Mouse (Mus musculus) spleen, adult 2 months (tissue): ENCODE results near the gene Jade2. TPM values are rescaled to one million over a fixed set of nuclear protein-coding genes. Genes with fewer than 3 reads are reported as not detected.
A peak's percentile ranks its signal among the peaks of the same experiment; 100 is the strongest.

ENCODE experiments used
- DNase-seq, 2 experiments: peaks; one replicate each; pipeline versions ENCODE4 v3.0.0 to v3.0.0-alpha.2; 2012 to 2021; ENCODE audit warnings: low spot score in 2 of 2, low read depth in 1 of 2
- H3K27ac ChIP-seq: fragments of 200-500 bp; 2 replicates; pipeline ENCODE4 v1.5.1; 2012; ENCODE audit warnings: low read length, inconsistent platforms; ENCODE audit not compliant: insufficient read depth
- H3K27me3 ChIP-seq: fragments of 200-500 bp; 2 replicates; pipeline ENCODE4 v1.6.1; 2012; ENCODE audit warnings: mild to moderate bottlenecking, moderate library complexity, low read length, inconsistent platforms; ENCODE audit not compliant: control insufficient read depth, insufficient read depth
- H3K36me3 ChIP-seq: fragments of 200-500 bp; 2 replicates; pipeline ENCODE4 v1.6.1; 2012; ENCODE audit warnings: mild to moderate bottlenecking, low read length, inconsistent platforms; ENCODE audit not compliant: control insufficient read depth, insufficient read depth
- H3K4me1 ChIP-seq: fragments of 200-500 bp; 2 replicates; pipeline ENCODE4 v1.6.1; 2011; ENCODE audit warnings: inconsistent platforms; ENCODE audit not compliant: control insufficient read depth, insufficient read depth, insufficient read length
- H3K4me3 ChIP-seq: fragments of 200-500 bp; 2 replicates; pipeline ENCODE4 v1.5.1; 2011; ENCODE audit warnings: mild to moderate bottlenecking, inconsistent platforms; ENCODE audit not compliant: insufficient read depth, insufficient read length; ENCODE audit errors: extremely low read depth
- CTCF ChIP-seq: fragments of 200-500 bp; IDR thresholded peaks from 2 replicates; pipeline ENCODE4 v1.5.1; 2011; ENCODE audit warnings: mild to moderate bottlenecking, inconsistent platforms; ENCODE audit not compliant: insufficient read depth, insufficient read length, insufficient replicate concordance; ENCODE audit errors: extremely low read depth
- POLR2A ChIP-seq: fragments of 200-500 bp; IDR thresholded peaks from 2 replicates; pipeline ENCODE4 v1.6.1; 2011; ENCODE audit warnings: low read depth, low read length, inconsistent platforms
- WGBS: fragments of 180-500 bp; shearing (Covaris S2); methylation state at CpG from one replicate; pipeline ENCODE4 v1.1.7; 2018; 5-methylcytosine and 5-hydroxymethylcytosine counted together
- polyA plus RNA-seq: library from polyadenylated mRNA; depleted of rRNA; stranded (reverse); fragments of >200 nt; gene quantifications from 2 replicates; pipeline ENCODE4 v1.2.3, GENCODE M21; 2012

Jade2 gene
- polyA plus RNA-seq, 1 experiment: 24.8 TPM

- Histone ChIP-seq H3K4me1 (no peaks in the 10 kb centered on the region), H3K4me3 (no peak overlapping the region), H3K27ac (no peak overlapping the region), H3K27me3 (no peaks in the 10 kb centered on the region), H3K36me3 (no peaks in the 10 kb centered on the region)
- DNase-seq: no peak
- WGBS: 52% methylated on average over 7 of the region's 7 CpGs
- TF ChIP-seq CTCF (no peak), POLR2A (no peak)
These were observed 17.0 kb upstream of the Jade2 start for GRCm38 (mm10) chr11:51874266-51875036.

DNA sequence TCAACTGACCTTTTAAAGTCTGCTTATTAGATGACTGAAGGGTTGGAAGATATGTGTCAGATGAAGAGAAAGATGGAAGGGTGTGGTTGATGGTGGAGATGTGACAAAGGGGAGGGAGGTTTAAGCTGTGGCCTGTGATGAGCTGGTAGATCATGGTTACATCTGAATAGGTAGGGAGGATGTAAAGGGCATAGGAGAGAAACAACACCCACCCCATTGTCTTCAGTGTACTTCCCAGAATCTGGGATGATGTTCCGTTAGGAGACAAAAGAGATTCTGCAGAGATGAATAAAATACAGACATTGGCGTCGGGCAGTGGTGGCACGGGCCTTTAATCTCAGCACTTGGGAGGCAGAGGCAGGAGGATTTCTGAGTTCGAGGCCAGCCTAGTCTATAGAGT lies 15.7 kb upstream of the Jade2 start:
- no peaks in the 10 kb centered on the region for H3K36me3 ChIP-seq
- no peak for DNase-seq
- no peaks in the 10 kb centered on the region for H3K4me1 ChIP-seq
- H3K27ac ChIP-seq: no peak overlapping the region
- no peaks in the 10 kb centered on the region for H3K27me3 ChIP-seq
- TF ChIP-seq CTCF (no peak), POLR2A (no peak)
- 94% methylated on average over 5 of the region's 5 CpGs for WGBS
- no peak overlapping the region for H3K4me3 ChIP-seq

DNA sequence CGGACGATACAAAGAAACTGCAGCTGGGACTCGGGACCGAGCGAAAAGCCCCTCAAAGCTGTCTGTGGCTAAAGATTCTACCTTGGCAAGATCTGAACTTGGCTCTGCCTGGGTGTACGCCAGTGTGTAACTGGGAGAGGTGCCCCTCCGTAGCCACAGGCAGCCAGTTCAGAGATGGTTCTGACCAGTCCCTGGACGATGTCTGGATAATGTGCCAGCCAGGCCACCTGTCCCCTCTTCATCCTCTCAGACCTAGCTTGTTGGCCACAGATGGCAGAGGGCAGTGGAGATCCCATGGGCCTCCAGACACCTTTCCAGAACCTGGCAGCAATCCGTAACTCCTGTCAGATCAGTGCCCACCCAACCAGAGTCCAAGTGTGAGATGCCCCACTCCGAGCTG lies 9.8 kb upstream of the Jade2 start:
- no peaks in the 10 kb centered on the region for H3K27me3 ChIP-seq
- no peak for TF ChIP-seq POLR2A
- no peak for TF ChIP-seq CTCF
- H3K4me3 ChIP-seq: no peak overlapping the region
- DNase-seq: no peak
- H3K36me3 ChIP-seq: no peaks in the 10 kb centered on the region
- H3K4me1 ChIP-seq: no peaks in the 10 kb centered on the region
- 94% methylated on average over 10 of the region's 10 CpGs for WGBS
- H3K27ac ChIP-seq: no peak overlapping the region

- no peaks in the 10 kb centered on the region for H3K36me3 ChIP-seq
- TF ChIP-seq POLR2A: no peak
- no peak for TF ChIP-seq CTCF
- no peaks in the 10 kb centered on the region for H3K27me3 ChIP-seq
- no peaks in the 10 kb centered on the region for H3K4me1 ChIP-seq
- H3K4me3 ChIP-seq: no peak overlapping the region
- WGBS: 79% methylated on average over 3 of the region's 3 CpGs
- DNase-seq: no peak
- no peak overlapping the region for H3K27ac ChIP-seq
These were observed 8.6 kb upstream of the Jade2 start for GRCm38 (mm10) chr11:51866020-51866419.

DNA sequence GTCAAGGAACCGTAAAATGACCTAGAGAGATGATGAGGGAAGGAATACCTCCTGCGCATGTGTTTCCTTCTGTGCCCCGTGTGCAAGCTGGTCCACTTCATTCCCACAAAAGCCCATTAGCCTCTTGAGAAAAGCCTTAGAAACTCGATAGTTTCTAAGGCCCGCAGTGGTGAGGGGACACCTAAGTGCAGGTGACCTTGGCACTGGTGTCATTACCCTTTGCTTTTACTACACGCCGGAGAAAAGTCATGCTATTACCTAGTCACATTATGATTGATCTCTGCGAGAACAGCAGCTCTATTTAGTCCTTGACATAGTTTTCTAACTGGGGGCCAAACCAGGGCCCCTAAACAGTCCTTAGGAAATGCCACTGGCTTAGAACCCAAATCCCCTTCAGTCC lies 3.2 kb upstream of the Jade2 start:
- no peak for DNase-seq
- Histone ChIP-seq H3K27me3 (no peaks in the 10 kb centered on the region), H3K36me3 (no peaks in the 10 kb centered on the region), H3K4me1 (0 out of 2 replicates have a peak, but pooled peaks cover 4% of the 10 kb centered on the region), H3K27ac (no peak overlapping the region), H3K4me3 (no peak overlapping the region)
- TF ChIP-seq POLR2A: no peak
- TF ChIP-seq CTCF: no peak
- 94% methylated on average over 8 of the region's 8 CpGs for WGBS

GRCm38 (mm10) chr11:51859561-51859960 lies 2.1 kb upstream of the Jade2 start:
- Histone ChIP-seq H3K27ac (0 out of 2 replicates have a peak overlapping the region, but pooled peaks have one; percentile 11), H3K27me3 (no peaks in the 10 kb centered on the region), H3K4me1 (peaks cover 7% of the 10 kb centered on the region; the same call in 1 of the 2 replicates), H3K36me3 (no peaks in the 10 kb centered on the region), H3K4me3 (no peak overlapping the region)
- TF ChIP-seq CTCF: no peak
- no peak for TF ChIP-seq POLR2A
- WGBS: 78% methylated on average over 2 of the region's 2 CpGs
- DNase-seq: no peak

- Histone ChIP-seq H3K4me1 (peaks cover 7% of the 10 kb centered on the region; the same call in 1 of the 2 replicates), H3K27me3 (no peaks in the 10 kb centered on the region), H3K4me3 (peak overlapping the region; percentile 94), H3K36me3 (no peaks in the 10 kb centered on the region), H3K27ac (peak overlapping the region; percentile 96)
- peak in 1 of 2 experiments; percentile 72 for DNase-seq
- TF ChIP-seq POLR2A: no peak
- no peak for TF ChIP-seq CTCF
- WGBS: under 1% methylated on average over 28 of the region's 28 CpGs
These were observed 1.1 kb upstream of the Jade2 start for GRCm38 (mm10) chr11:51858528-51859051.
